Mouse (Mus musculus) gastrocnemius, postnatal 14 days (tissue): ENCODE measurements around the gene Sept10. TPM values are rescaled to one million over a fixed set of nuclear protein-coding genes. Genes with fewer than 3 reads are reported as not detected.

ENCODE experiments used
- DNase-seq: peaks from one replicate; pipeline ENCODE4 v3.0.0; 2021; ENCODE audit warnings: mixed read lengths
- intact Hi-C: fragments of 180-260 bp; cut with DNase I; formaldehyde crosslinking; loops from one replicate; pipeline ENCODE4 v1.15.1; 2025; ENCODE audit warnings: low total_unique reads
- total RNA-seq, 2 experiments: library from RNA; stranded (reverse); gene quantifications; 2 replicates each; pipeline ENCODE4 v1.2.3; 2021

The Sept10 gene
- total RNA-seq, 2 experiments from 2014 or later = 16.6 to 17.0 TPM

- no peak for DNase-seq
- intact Hi-C loops = no loop called here
Observed at GRCm38 (mm10) chr10:59091988-59092387, 129.7 kb downstream of the Sept10 start.

Other genes starting within 250 kb of the Sept10 start
- gene Sowahc, start 106 bp upstream of the Sept10 start, total RNA-seq = 1 to 10 TPM; 1.4 to 2.3 TPM
- gene P4ha1, start 101.4 kb upstream of the Sept10 start, total RNA-seq = 10 to 100 TPM; 29.9 to 34.2 TPM
- 100 to 1,000 TPM; 106 to 119 TPM for gene Gm10273, start 173.8 kb upstream of the Sept10 start, total RNA-seq
- gene Pla2g12b, start 181.8 kb upstream of the Sept10 start, total RNA-seq = under 1 TPM in 1 of 2 experiments, not detected in 1; 0.45 TPM
- under 1 TPM; 0.51 to 0.58 TPM for gene Oit3, start 219.9 kb upstream of the Sept10 start, total RNA-seq